In the genomic region with DNA sequence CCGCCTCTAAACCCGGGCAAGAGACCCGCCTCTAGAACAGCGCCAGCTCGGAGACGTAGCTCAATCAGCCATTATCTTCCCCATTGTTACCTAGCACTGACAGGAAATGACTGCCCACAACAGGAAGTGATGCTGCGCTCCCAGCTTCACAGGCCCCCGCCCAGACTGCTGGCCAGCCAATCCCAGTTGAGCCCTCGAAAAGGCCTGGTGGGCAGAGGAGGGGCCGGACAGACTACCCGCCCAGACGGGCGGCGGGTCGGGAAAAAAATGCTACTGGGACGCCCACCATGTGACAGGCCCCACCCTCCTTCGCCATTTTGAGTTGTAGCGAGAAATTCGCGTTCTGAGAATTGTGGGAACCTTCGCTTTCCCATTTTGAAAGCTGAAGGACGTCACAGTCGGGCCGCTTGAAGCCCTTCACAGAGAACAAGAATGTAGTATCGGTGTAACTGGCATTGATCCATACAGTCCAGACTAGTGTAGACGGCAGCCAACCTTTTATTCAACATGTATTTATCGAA, we compare ENCODE assay signal across 8 mouse cellular contexts. TPM values are rescaled to one million over a fixed set of nuclear protein-coding genes. Genes with fewer than 3 reads are reported as not detected.
DNase-seq lines count a peak whose midpoint lies in the region; ATAC-seq lines count a peak whose summit lies in the region.

A gene (minus strand): TSS at position 116 of the 521 bp plus-strand sequence.

- H3K27ac ChIP-seq in hindbrain, embryonic 12.5 days = peak within 1 kb of the TSS; percentile 93

- H3K4me1 ChIP-seq in hindbrain, embryonic 12.5 days = no peaks in the 10 kb centered on the region

- peak within 1 kb of the TSS; percentile 56 for H3K4me2 ChIP-seq in hindbrain, embryonic 12.5 days (replicated peaks)

- peaks cover 29% of the 10 kb centered on the region for H3K27me3 ChIP-seq in hindbrain, embryonic 12.5 days

- no peaks in the 10 kb centered on the region for H3K36me3 ChIP-seq in hindbrain, embryonic 12.5 days

- peak; percentile 100 for ATAC-seq in hindbrain, embryonic 12.5 days (ENCODE audit: low FRiP score)

- H3K9ac ChIP-seq in hindbrain, embryonic 12.5 days = peak within 1 kb of the TSS; percentile 78

- peak within 1 kb of the TSS; percentile 75 for H3K4me3 ChIP-seq in hindbrain, embryonic 12.5 days

- 27% methylated on average over 27 of the region's 27 CpGs for WGBS in hindbrain, embryonic 12.5 days

- peak; percentile 93 for DNase-seq in NIH3T3 (ENCODE audit: low read depth)
- peak; percentile 91 to 95 for DNase-seq in cerebellum, postnatal 10 days
- DNase-seq in frontal cortex, postnatal 10 days (ENCODE audit: low spot score in 2 of 2) = peak; percentile 90 to 94
- DNase-seq in layer of hippocampus, postnatal 14 days (ENCODE audit: low spot score in 2 of 2) = peak; percentile 82 to 94
- DNase-seq in lung, postnatal 14 days = peak; percentile 88
- peak; percentile 72 for DNase-seq in retina, adult 2 months (ENCODE audit: low read depth, low spot score)
- peak; percentile 84 to 94 for DNase-seq in thymus, postnatal 36 days

- H3K9me3 ChIP-seq in hindbrain, embryonic 12.5 days (replicated peaks) = no peaks in the 10 kb centered on the region; the same call in 1 of the 2 replicates

RNA-seq across cellular contexts. Expression of the gene that starts here (rescaled TPM):
- 45.8 and 52.4 TPM in 2 replicates for polyA plus RNA-seq in hindbrain, embryonic 12.5 days (2016; fragmentation: Nextera tagmentation; extraction: Ambion mirVana)
- 10 to 100 TPM; 47.6 to 54.1 TPM for total RNA-seq in layer of hippocampus, postnatal 14 days (2021)

Comparison
In these comparisons a context has a peak if more than half of its experiments do, and no peak if none do; other contexts are left out.
1. Peak in every context shown above with its lines: DNase-seq, ATAC-seq, H3K4me3 ChIP-seq and H3K27ac ChIP-seq.